Mouse (Mus musculus) left cerebral cortex, adult 2 months (tissue): ENCODE measurements around the gene Adcy9. TPM values are rescaled to one million over a fixed set of nuclear protein-coding genes. Genes with fewer than 3 reads are reported as not detected.

ENCODE experiments used
- DNase-seq, 2 experiments: peaks; one replicate each; pipeline ENCODE4 v3.0.0; 2021 to 2022; ENCODE audit warnings: low spot score in 2 of 2, mixed read lengths in 1 of 2; ENCODE audit errors: extremely low spot score in 1 of 2
- H3K27ac ChIP-seq: fragments of 200-600 bp; 2 replicates; pipeline ENCODE4 v1.8.1; 2022
- H3K4me3 ChIP-seq: fragments of 200-600 bp; 2 replicates; pipeline ENCODE4 v1.8.1; 2022
- CTCF ChIP-seq: fragments of 200-600 bp; IDR thresholded peaks from 2 replicates; pipeline ENCODE4 v1.8.1; 2022; ENCODE audit warnings: antibody characterized with exemption, mild to moderate bottlenecking, moderate library complexity
- intact Hi-C: fragments of 180-260 bp; cut with DNase I; formaldehyde crosslinking; loops from one replicate; pipeline ENCODE4 v1.15.1; 2025
- total RNA-seq, 2 experiments: library from RNA; stranded (reverse); gene quantifications; 2 replicates each; pipeline ENCODE4 v1.2.3; 2021

The Adcy9 gene
- total RNA-seq, 2 experiments from 2014 or later, result 73.3 to 80.4 TPM

DNA sequence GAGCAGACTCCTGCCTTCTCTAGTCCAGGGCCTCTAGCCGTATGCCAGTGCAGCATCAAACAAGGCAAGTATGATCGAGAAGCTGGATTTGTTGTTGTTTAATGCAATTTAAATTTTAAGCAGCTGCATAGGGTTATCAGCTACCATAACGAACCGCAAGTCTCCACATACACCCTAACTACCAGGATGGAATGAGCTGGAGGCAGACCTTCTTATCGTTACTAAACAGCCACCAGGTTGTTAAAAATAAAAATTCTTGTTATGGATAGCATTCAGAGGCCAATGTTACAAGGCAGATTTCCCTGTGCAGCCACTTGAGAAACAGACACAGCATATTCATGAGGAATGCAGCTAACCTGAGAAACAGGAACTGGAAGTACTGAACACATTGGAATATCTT lies 86.5 kb downstream of the Adcy9 start:
- intact Hi-C loops, result no loop called here
- no peak overlapping the region for H3K27ac ChIP-seq
- DNase-seq, result no peak
- H3K4me3 ChIP-seq, result no peak overlapping the region
- no peak for TF ChIP-seq CTCF

DNA sequence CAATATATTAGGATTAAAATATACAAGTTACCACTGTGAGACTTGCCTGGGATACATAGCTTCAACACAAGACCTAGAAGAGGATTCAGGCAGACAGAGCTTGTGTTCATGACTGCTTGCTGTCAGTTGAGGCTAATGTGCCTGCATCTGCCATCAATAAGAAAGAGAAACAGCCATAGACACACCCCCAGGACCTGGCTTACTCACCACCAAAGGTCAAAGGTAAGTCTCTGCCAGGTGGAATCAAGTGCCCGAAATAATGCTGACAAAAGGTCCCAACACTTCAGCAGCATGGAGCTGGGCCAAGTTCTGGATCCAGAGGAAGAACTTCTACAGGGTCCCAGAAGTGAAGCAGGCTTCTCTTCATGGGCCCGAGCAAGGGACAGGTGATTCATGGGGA lies 86.9 kb downstream of the Adcy9 start:
- no peak overlapping the region for H3K27ac ChIP-seq
- intact Hi-C loops, result no loop called here
- H3K4me3 ChIP-seq, result no peak overlapping the region
- no peak for TF ChIP-seq CTCF
- no peak for DNase-seq

- H3K27ac ChIP-seq, result no peak overlapping the region
- no peak for TF ChIP-seq CTCF
- no peak for DNase-seq
- no peak overlapping the region for H3K4me3 ChIP-seq
- intact Hi-C loops, result no loop called here
These were observed 93.2 kb downstream of the Adcy9 start for GRCm38 (mm10) chr16:4327081-4327480.

DNA sequence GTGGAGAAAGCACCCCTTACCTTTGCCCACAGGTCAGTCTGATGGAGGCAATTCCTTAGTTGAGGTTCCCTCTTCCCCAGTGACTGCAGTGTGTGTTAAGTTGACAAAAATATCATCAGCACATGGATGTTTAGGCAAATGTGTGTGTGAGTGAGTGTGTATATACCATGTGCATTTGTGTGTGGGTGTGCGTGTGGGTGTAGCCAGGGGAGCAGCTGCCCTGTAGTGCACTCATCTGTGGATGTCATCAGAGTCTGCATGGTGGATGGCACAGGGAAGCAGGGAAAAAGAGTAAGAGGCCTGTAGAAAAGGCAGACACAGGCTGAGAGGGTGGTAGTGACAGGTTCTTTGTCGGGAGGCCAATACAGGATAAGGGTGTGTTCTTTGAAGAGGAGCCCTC lies 94.5 kb downstream of the Adcy9 start:
- no peak overlapping the region for H3K4me3 ChIP-seq
- H3K27ac ChIP-seq, result no peak overlapping the region
- no peak for TF ChIP-seq CTCF
- no peak for DNase-seq
- intact Hi-C loops, result no loop called here

DNA sequence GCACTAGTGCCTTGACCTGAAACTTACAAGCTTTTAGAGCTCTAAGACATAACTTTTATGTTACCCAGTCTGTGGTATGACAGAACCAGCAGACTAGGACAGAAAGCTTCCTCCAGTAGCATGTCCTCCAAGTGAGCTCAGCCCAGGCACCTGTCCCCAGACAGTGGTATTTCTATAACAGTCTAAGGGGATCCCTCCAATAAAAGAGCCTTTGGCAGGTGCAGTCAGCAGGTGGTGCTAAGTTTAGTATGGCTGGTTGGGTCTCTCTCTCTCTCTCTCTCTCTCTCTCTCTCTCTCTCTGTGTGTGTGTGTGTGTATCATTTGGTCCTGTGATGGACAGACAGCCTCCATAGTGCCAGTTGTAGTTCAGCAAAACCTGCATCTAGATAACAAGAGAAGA lies 95.3 kb downstream of the Adcy9 start:
- DNase-seq, result no peak
- intact Hi-C loops, result no loop called here
- no peak for TF ChIP-seq CTCF
- Histone ChIP-seq H3K27ac (no peak overlapping the region), H3K4me3 (no peak overlapping the region)

- no peak for DNase-seq
- intact Hi-C loops, result no loop called here
- Histone ChIP-seq H3K4me3 (no peak overlapping the region), H3K27ac (no peak overlapping the region)
- no peak for TF ChIP-seq CTCF
These were observed 99.4 kb downstream of the Adcy9 start for GRCm38 (mm10) chr16:4320856-4321255.

GRCm38 (mm10) chr16:4318001-4318526 lies 102.2 kb downstream of the Adcy9 start:
- no peak overlapping the region for H3K27ac ChIP-seq
- H3K4me3 ChIP-seq, result no peak overlapping the region
- intact Hi-C loops, result no loop called here
- no peak for DNase-seq
- no peak for TF ChIP-seq CTCF

DNA sequence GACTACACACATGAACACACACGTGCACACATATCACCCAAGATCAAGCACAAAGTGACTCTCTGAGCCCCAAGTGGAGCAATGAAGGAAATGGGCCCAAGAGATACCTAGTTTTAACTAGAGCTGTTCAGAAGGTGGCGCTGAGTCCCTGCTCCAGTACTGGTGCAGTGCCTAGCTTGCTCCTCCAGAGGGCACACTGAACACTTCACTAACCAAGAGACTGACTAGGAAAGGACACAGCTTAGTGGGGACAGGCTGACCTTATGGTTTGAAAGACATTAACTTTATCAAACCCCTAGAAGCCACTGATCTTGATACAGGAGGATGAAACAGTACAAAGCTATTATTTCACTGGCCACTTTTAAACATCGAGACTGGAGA lies 104.2 kb downstream of the Adcy9 start:
- Histone ChIP-seq H3K4me3 (no peak overlapping the region), H3K27ac (no peak overlapping the region)
- TF ChIP-seq CTCF, result peak; percentile 100
- peak; percentile 77 to 79 for DNase-seq
- intact Hi-C loops, result loop anchor here (1.0 to 2.0 kb wide), 3 partner anchors 101 to 226 kb away; no protein-coding TSS in a partner anchor

DNA sequence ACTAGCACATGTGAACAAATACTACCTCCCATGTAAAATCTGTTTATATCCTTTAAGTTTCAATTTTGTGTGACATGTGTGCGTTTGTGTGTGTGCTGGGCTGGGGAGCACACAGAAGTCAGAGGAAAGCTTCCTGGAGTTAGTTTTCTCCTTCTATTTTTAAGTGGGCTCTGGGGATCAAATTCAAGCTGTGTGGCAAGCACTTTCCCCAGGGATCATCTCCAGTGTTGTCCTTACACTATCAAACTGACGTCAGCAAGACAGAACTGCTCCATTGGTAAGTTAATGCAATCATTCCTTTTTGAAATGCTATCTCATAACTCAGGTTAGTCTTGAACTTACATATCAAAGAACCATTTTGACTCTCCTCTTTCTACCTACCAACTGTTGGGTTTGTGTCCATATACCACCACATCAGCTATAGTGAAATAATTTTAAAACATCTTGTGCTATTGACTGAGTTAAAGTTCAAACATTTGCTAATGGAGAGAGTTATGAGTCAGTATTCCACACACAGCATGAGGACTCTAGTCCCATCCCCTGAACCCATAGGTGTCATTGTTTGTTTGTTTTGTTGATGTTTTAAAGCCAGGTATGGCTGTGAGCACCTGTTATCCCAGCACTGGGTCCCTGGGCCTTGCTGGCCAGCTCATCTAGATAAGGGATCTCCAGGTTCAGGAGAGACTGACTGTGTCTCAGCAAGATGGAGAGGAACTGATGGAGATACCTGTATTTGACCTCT lies 104.8 kb downstream of the Adcy9 start:
- intact Hi-C loops, result loop anchor here (1.0 to 2.0 kb wide), 3 partner anchors 101 to 227 kb away; no protein-coding TSS in a partner anchor
- no peak overlapping the region for H3K27ac ChIP-seq
- TF ChIP-seq CTCF, result no peak
- no peak for DNase-seq
- H3K4me3 ChIP-seq, result no peak overlapping the region

- Histone ChIP-seq H3K27ac (no peak overlapping the region), H3K4me3 (no peak overlapping the region)
- no peak for TF ChIP-seq CTCF
- intact Hi-C loops, result no loop called here
- no peak for DNase-seq
These were observed 105.4 kb downstream of the Adcy9 start for GRCm38 (mm10) chr16:4314891-4315290.

DNA sequence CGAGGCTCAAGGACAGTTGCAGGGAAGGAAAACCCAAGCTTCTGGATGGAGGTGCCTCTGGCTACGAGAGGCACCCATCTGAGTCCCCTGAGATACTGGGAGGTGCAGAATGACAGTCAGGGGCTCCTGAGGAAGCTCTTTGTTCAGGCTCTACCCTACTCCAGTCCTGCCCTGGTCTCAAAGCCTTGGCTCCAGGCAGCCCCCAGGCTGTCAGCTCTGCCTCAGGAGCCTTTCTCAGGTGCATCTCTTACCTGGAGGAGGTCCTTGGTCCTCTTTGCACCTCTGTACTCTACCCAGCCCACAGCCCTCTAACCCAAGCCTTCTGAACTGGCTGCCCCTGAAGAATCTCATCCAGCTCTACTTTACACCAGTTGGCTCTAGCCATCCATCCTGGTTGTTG lies 108.3 kb downstream of the Adcy9 start:
- H3K4me3 ChIP-seq, result no peak overlapping the region
- intact Hi-C loops, result no loop called here
- H3K27ac ChIP-seq, result no peak overlapping the region
- DNase-seq, result no peak
- no peak for TF ChIP-seq CTCF

GRCm38 (mm10) chr16:4311608-4312007 lies 108.7 kb downstream of the Adcy9 start:
- DNase-seq, result no peak
- intact Hi-C loops, result no loop called here
- H3K27ac ChIP-seq, result no peak overlapping the region
- no peak for TF ChIP-seq CTCF
- no peak overlapping the region for H3K4me3 ChIP-seq

GRCm38 (mm10) chr16:4307795-4308194 lies 112.5 kb downstream of the Adcy9 start:
- intact Hi-C loops, result no loop called here
- DNase-seq, result no peak
- H3K4me3 ChIP-seq, result no peak overlapping the region
- no peak overlapping the region for H3K27ac ChIP-seq
- no peak for TF ChIP-seq CTCF
